In genomic region chr12:80574825-80575371, GRCm38 (mm10) we compare ENCODE assay signal across 7 mouse cellular contexts. TPM values are rescaled to one million over a fixed set of nuclear protein-coding genes. Genes with fewer than 3 reads are reported as not detected.
A peak's percentile ranks its signal among the peaks of the same experiment; 100 is the strongest.
DNase-seq lines count a peak whose midpoint lies in the region; ATAC-seq and TF ChIP-seq lines count a peak whose summit lies in the region.

No protein-coding gene starts in this region.

- H3K27me3 ChIP-seq in E14TG2a.4 (ENCODE audit: insufficient read depth, low read length), result peaks cover 54% of the 10 kb centered on the region
- H3K27me3 ChIP-seq in heart, embryonic 12.5 days (replicated peaks), result no peaks in the 10 kb centered on the region

- WGBS in heart, embryonic 12.5 days, result 15% methylated on average over 15 of the region's 15 CpGs

- H3K36me3 ChIP-seq in E14TG2a.4 (ENCODE audit: insufficient read depth, low read length), result no peaks in the 10 kb centered on the region
- no peaks in the 10 kb centered on the region for H3K36me3 ChIP-seq in heart, embryonic 12.5 days

- peak overlapping the region; percentile 39 for H3K4me3 ChIP-seq in E14TG2a.4 (replicated peaks; ENCODE audit: low read length)
- H3K4me3 ChIP-seq in heart, embryonic 12.5 days, result peak overlapping the region; percentile 26

- DNase-seq in ZHBTc4 (ENCODE audit: low read depth, low spot score), result peak; percentile 29
- DNase-seq in left cerebral cortex, postnatal 36 days (ENCODE audit: low spot score in 2 of 2), result peak; percentile 70 to 80
- peak; percentile 78 for DNase-seq in telencephalon, adult 2 months (ENCODE audit: low read depth, low spot score)
- DNase-seq in spleen, adult 18-20 months, result no peak

- no peak for ATAC-seq in heart, embryonic 12.5 days (ENCODE audit: insufficient number of reproducible peaks, low FRiP score)
- no peak for ATAC-seq in granulocyte monocyte progenitor cell, adult 5-6 weeks (replicated peaks; ENCODE audit: poor library complexity, severe bottlenecking)

- H3K9ac ChIP-seq in heart, embryonic 12.5 days, result 0 out of 2 replicates have a peak overlapping the region, but pooled peaks have one; percentile 42

- no peak for TF ChIP-seq CTCF in E14TG2a.4 (conservative IDR thresholded peaks at IDR 0.05; ENCODE audit: low read length)

- intact Hi-C loops in left cerebral cortex, postnatal 36 days (cut with DNase I), result no loop called here

- peak overlapping the region; percentile 63; the same call in 1 of the 2 replicates for H3K27ac ChIP-seq in heart, embryonic 12.5 days (ENCODE audit: poor library complexity, severe bottlenecking)

- peaks cover 15% of the 10 kb centered on the region for H3K4me1 ChIP-seq in E14TG2a.4 (replicated peaks; ENCODE audit: low read depth, low read length)
- H3K4me1 ChIP-seq in heart, embryonic 12.5 days (replicated peaks), result peaks cover 22% of the 10 kb centered on the region

- H3K4me2 ChIP-seq in heart, embryonic 12.5 days, result peak overlapping the region; percentile 61

- H3K9me3 ChIP-seq in E14TG2a.4 (ENCODE audit: low read length), result no peaks in the 10 kb centered on the region
- H3K9me3 ChIP-seq in heart, embryonic 12.5 days (replicated peaks), result no peaks in the 10 kb centered on the region

RNA-seq across cellular contexts. Expression of gene Galnt16, which starts 56.8 kb away (rescaled TPM):
- polyA plus RNA-seq in heart, embryonic 12.5 days (2016; fragmentation: Nextera tagmentation; extraction: Ambion mirVana), result 2.1 and 2.2 TPM in 2 replicates
- total RNA-seq in left cerebral cortex, postnatal 36 days (2021), result 10 to 100 TPM; 85.7 to 87.4 TPM
- total RNA-seq in granulocyte monocyte progenitor cell, adult 5-6 weeks (2014; fragmentation: Nextera tagmentation), result not detected in 2 replicates
- total RNA-seq in granulocyte monocyte progenitor cell, adult 5-6 weeks (2017), result not detected in 2 replicates

Comparison
In these comparisons a context has a peak if more than half of its experiments do, and no peak if none do; other contexts are left out.
1. DNase-seq: peak in ZHBTc4 (single experiment), left cerebral cortex, postnatal 36 days (2 of 2) and telencephalon, adult 2 months (single experiment); none in spleen, adult 18-20 months (0 of 2).
2. RNA of gene Galnt16, which starts 56.8 kb away (total RNA-seq): 85.7 to 87.4 TPM in left cerebral cortex, postnatal 36 days; not detected in granulocyte monocyte progenitor cell, adult 5-6 weeks; every median in the first group is over 10 times any median in the second.